Mouse (Mus musculus) forebrain, embryonic 11.5 days (tissue): Measurements from ENCODE around the gene Frg2f1. TPM values are rescaled to one million over a fixed set of nuclear protein-coding genes. Genes with fewer than 3 reads are reported as not detected.
"Not testable (repeated sequence)": the region's sequence is repeated elsewhere in the genome, so short reads cannot be mapped to it uniquely, and the experiment has no call there.

Experiments used
- ATAC-seq: fragments of 200-750 bp; cut with Nextera tagmentation; replicated peaks from 2 replicates; pipeline ENCODE4 v1.8.0; 2017; ENCODE audit warnings: moderate TSS enrichment; ENCODE audit not compliant: low FRiP score
- DNase-seq: peaks from one replicate; pipeline ENCODE4 v3.0.0-alpha.2; 2017; ENCODE audit warnings: low spot score
- H3K27ac ChIP-seq: fragments of 300-500 bp; sonication (generic); 2 replicates; pipeline ENCODE4 v1.5.1; 2014; ENCODE audit warnings: low read depth, low read length
- H3K27me3 ChIP-seq: fragments of 300-500 bp; sonication (generic); 2 replicates; pipeline ENCODE4 v1.6.1; 2014; ENCODE audit warnings: mild to moderate bottlenecking, low read length, mixed read lengths; ENCODE audit not compliant: control insufficient read depth, insufficient read depth
- H3K36me3 ChIP-seq: fragments of 300-500 bp; sonication (generic); 2 replicates; pipeline ENCODE4 v1.6.1; 2014; ENCODE audit warnings: mild to moderate bottlenecking, low read length, moderate library complexity, mixed read lengths; ENCODE audit not compliant: control insufficient read depth, insufficient read depth
- H3K4me1 ChIP-seq: fragments of 300-500 bp; sonication (generic); replicated peaks from 2 replicates; pipeline ENCODE4 v1.6.1; 2014; ENCODE audit warnings: low read length, mixed read lengths; ENCODE audit not compliant: control insufficient read depth, insufficient read depth
- H3K4me2 ChIP-seq: fragments of 300-500 bp; sonication (generic); 2 replicates; pipeline ENCODE4 v1.6.1; 2014; ENCODE audit warnings: low read depth, mild to moderate bottlenecking, low read length, moderate library complexity, mixed read lengths; ENCODE audit not compliant: severe bottlenecking
- H3K4me3 ChIP-seq: fragments of 300-500 bp; sonication (generic); 2 replicates; pipeline ENCODE4 v1.5.1; 2014; ENCODE audit warnings: low read depth, low read length
- H3K9ac ChIP-seq: fragments of 300-500 bp; sonication (generic); 2 replicates; pipeline ENCODE4 v1.6.1; 2014; ENCODE audit warnings: low read length
- H3K9me3 ChIP-seq: fragments of 300-500 bp; sonication (generic); 2 replicates; pipeline ENCODE4 v1.6.1; 2016; ENCODE audit warnings: low read length, mixed read lengths; ENCODE audit not compliant: control insufficient read depth
- WGBS: fragments of 180-500 bp; shearing (Covaris S2); extraction: QIAGEN DNeasy Blood & Tissue Kit; methylation state at CpG from one replicate; pipeline ENCODE4 v1.1.7; 2014; 5-methylcytosine and 5-hydroxymethylcytosine counted together
- polyA plus RNA-seq: library from polyadenylated mRNA; unstranded; fragments of >200 nt; fragmentation: Nextera tagmentation; extraction: Ambion mirVana; gene quantifications from 2 replicates; pipeline ENCODE4 v1.2.1, GENCODE M21; 2014

Gene Frg2f1
- polyA plus RNA-seq, 1 experiment from 2014 or later: 3.4 TPM

DNA sequence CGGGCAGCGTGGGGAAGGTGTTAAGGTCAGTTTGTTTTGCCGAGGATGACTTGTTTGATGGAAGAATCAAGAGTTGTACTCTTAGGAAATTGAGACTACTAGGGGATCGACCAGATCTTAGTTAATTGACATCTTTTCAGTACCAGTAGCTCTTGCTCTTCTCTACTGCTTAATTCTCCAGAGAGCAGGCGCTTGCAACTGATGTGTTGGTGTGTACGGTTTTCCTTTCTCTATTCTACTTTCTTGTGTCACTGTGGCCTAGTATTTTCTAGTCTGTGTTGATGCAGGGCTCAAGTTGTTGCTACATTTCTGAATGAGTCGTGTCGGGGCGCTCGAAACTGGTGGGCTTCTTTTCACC is 1.2 kb upstream of the Frg2f1 start:
- H3K27ac ChIP-seq: no peak overlapping the region
- ATAC-seq (no peak), DNase-seq (no peak)
- peak overlapping the region; percentile 94 for H3K9ac ChIP-seq
- peaks cover 4% of the 10 kb centered on the region; the same call in 1 of the 2 replicates for H3K4me1 ChIP-seq
- H3K36me3 ChIP-seq: no peaks in the 10 kb centered on the region
- H3K27me3 ChIP-seq: no peaks in the 10 kb centered on the region
- peak overlapping the region; percentile 80 for H3K4me2 ChIP-seq
- peak overlapping the region; percentile 93 for H3K4me3 ChIP-seq
- 9% methylated on average over 10 of the region's 10 CpGs for WGBS
- no peaks in the 10 kb centered on the region for H3K9me3 ChIP-seq

DNA sequence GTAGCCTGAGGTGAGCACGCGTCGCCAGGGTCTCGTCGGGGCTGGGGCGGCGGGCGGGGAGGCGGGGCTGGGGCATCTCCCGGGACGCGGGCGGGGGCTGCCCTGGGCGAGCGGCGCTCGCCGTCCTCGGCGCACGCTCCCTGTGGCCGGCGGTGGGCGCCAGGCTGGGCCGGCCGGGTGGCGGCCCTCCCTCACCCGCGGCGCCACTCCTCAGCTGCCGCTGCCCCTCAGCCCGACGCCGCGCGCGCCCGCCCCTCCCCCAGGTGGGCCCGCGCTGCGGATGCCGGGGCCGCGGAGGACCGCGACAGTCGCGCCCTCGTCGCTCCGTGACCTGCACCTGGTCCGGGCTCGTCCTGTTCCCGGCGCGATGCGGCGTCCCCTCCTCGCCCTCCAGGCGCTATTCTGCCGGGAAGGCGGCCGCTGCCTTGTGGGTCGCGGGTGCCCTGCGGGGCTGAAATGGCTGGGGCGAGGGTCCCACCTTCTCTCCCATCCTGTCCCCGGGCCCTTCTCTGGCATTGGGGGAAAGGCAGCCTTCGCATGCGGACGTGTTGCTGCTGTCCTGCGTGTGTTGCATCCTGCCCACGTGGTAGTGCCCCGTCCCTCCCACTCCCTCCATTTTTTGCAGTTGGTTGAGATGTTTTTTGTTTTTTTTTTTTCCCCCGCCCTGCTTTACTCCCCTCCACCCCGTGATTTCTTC is 655 bp upstream of the Frg2f1 start:
- peak overlapping the region; percentile 96 for H3K27ac ChIP-seq
- ATAC-seq (peak; percentile 89), DNase-seq (peak; percentile 80)
- WGBS: under 1% methylated on average over 40 of the region's 76 CpGs
- H3K4me1 ChIP-seq: peaks cover 4% of the 10 kb centered on the region; the same call in 1 of the 2 replicates
- peak overlapping the region; percentile 93 for H3K4me3 ChIP-seq
- H3K36me3 ChIP-seq: no peaks in the 10 kb centered on the region
- no peaks in the 10 kb centered on the region for H3K9me3 ChIP-seq
- no peaks in the 10 kb centered on the region for H3K27me3 ChIP-seq
- peak overlapping the region; percentile 94 for H3K9ac ChIP-seq
- peak overlapping the region; percentile 80 for H3K4me2 ChIP-seq

GRCm38 (mm10) chr4:119537436-119537835 is 1.9 kb downstream of the Frg2f1 start:
- Histone ChIP-seq H3K36me3 (no peaks in the 10 kb centered on the region), H3K4me2 (no peak overlapping the region), H3K4me3 (no peak overlapping the region), H3K27ac (no peak overlapping the region), H3K9me3 (no peaks in the 10 kb centered on the region), H3K9ac (no peak overlapping the region), H3K4me1 (peaks cover 4% of the 10 kb centered on the region; the same call in 1 of the 2 replicates), H3K27me3 (no peaks in the 10 kb centered on the region)
- DNase-seq: no peak
- ATAC-seq: no peak
- 72% methylated on average over 4 of the region's 4 CpGs for WGBS

GRCm38 (mm10) chr4:119536615-119537014 is 2.7 kb downstream of the Frg2f1 start, which contains the start of gene Foxj3:
Gene Foxj3, plus strand, starts transcription at chr4:119537004.
- not testable (repeated sequence) for H3K9me3 ChIP-seq, H3K27me3 ChIP-seq, H3K36me3 ChIP-seq, H3K9ac ChIP-seq, DNase-seq, ATAC-seq, H3K4me2 ChIP-seq, H3K27ac ChIP-seq, H3K4me1 ChIP-seq, H3K4me3 ChIP-seq
- 85% methylated on average over 4 of the region's 4 CpGs for WGBS

- no peak overlapping the region for H3K9ac ChIP-seq
- no peaks in the 10 kb centered on the region; the same call in 1 of the 2 replicates for H3K4me1 ChIP-seq
- H3K4me2 ChIP-seq: no peak overlapping the region
- H3K27ac ChIP-seq: no peak overlapping the region
- H3K36me3 ChIP-seq: no peaks in the 10 kb centered on the region
- WGBS: 60% methylated on average over 4 of the region's 4 CpGs
- H3K9me3 ChIP-seq: no peaks in the 10 kb centered on the region
- no peaks in the 10 kb centered on the region for H3K27me3 ChIP-seq
- ATAC-seq: no peak
- no peak for DNase-seq
- no peak overlapping the region for H3K4me3 ChIP-seq
These were observed 4.2 kb downstream of the Frg2f1 start for GRCm38 (mm10) chr4:119535103-119535502.

GRCm38 (mm10) chr4:119531813-119532212 is 7.5 kb downstream of the Frg2f1 start:
- ATAC-seq (no peak), DNase-seq (no peak)
- WGBS: 56% methylated on average over 2 of the region's 2 CpGs

DNA sequence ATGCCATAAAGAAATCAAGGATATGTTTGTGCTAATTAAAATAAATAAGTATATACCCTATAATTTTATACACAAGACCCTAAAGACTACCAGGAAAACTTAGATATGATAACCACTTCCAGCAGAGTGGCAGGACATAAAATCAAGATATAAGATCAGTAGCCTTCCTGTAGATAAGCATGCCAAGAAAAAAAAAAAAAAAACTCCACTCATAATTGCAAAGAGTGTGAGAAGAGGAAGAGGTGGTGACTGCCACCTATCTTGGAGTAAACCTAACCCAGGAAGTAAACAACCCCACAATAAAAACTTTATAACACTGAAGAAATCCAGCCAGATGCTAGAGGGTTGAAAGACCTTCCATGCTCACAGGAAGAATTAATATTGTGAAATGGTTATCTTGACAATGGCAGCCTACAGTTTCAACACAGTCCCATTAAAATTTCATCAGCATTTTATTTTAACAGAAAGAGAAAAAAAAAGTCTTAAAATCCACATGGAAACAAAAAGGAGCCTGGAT is 12.9 kb downstream of the Frg2f1 start:
- DNase-seq: no peak
- Histone ChIP-seq H3K27me3 (no peaks in the 10 kb centered on the region), H3K4me2 (no peak overlapping the region), H3K9me3 (no peaks in the 10 kb centered on the region), H3K27ac (no peak overlapping the region), H3K36me3 (no peaks in the 10 kb centered on the region), H3K4me1 (no peaks in the 10 kb centered on the region), H3K9ac (no peak overlapping the region), H3K4me3 (no peak overlapping the region)
- ATAC-seq: no peak

More at GRCm38 (mm10) chr4:119531813-119532212, 7.5 kb downstream of the Frg2f1 start:
- Histone ChIP-seq H3K9ac (no peak overlapping the region), H3K4me1 (no peaks in the 10 kb centered on the region), H3K4me2 (no peak overlapping the region), H3K27me3 (no peaks in the 10 kb centered on the region), H3K27ac (no peak overlapping the region), H3K36me3 (no peaks in the 10 kb centered on the region), H3K9me3 (no peaks in the 10 kb centered on the region), H3K4me3 (no peak overlapping the region)

GRCm38 (mm10) chr4:119524466-119524865 is 14.9 kb downstream of the Frg2f1 start:
- Histone ChIP-seq H3K27ac (no peak overlapping the region), H3K4me3 (no peak overlapping the region), H3K27me3 (no peaks in the 10 kb centered on the region), H3K36me3 (no peaks in the 10 kb centered on the region), H3K9me3 (no peaks in the 10 kb centered on the region), H3K4me2 (no peak overlapping the region), H3K9ac (no peak overlapping the region), H3K4me1 (no peaks in the 10 kb centered on the region)
- 83% methylated on average over 2 of the region's 2 CpGs for WGBS
- no peak for ATAC-seq
- no peak for DNase-seq

DNA sequence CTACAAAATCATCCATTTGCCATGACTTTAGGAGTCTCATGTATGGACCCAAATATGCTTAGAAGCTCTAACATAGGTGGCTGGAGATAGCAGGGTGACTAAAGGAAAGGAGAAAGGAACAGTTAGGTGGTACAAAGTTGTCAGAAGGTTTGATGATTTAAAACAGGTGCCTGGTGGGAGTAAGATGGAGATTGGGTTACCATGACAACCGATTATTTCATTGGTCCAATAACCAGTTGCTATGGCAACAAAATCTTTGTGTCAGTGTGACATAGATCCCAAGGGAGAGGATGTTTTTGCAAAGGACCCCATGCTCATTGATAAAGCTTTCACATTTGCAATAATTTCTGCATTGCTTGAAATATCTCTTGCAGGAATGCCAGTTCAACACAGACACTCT is 15.3 kb downstream of the Frg2f1 start:
- no peak overlapping the region for H3K27ac ChIP-seq
- no peak overlapping the region for H3K4me2 ChIP-seq
- H3K4me1 ChIP-seq: no peaks in the 10 kb centered on the region
- H3K27me3 ChIP-seq: no peaks in the 10 kb centered on the region
- no peak overlapping the region for H3K9ac ChIP-seq
- H3K36me3 ChIP-seq: no peaks in the 10 kb centered on the region
- 80% methylated on average over 1 of the region's 1 CpGs for WGBS
- H3K9me3 ChIP-seq: no peaks in the 10 kb centered on the region
- no peak overlapping the region for H3K4me3 ChIP-seq
- DNase-seq: no peak
- no peak for ATAC-seq
